Mouse (Mus musculus): ENCODE measurements at regions not wholly inside any gene's neighbourhood (a gene's known extent, or its start where the extent isn't known, plus 50 kb on each side); places are given as distances from the start of the nearest gene placed in this dataset.

DNA sequence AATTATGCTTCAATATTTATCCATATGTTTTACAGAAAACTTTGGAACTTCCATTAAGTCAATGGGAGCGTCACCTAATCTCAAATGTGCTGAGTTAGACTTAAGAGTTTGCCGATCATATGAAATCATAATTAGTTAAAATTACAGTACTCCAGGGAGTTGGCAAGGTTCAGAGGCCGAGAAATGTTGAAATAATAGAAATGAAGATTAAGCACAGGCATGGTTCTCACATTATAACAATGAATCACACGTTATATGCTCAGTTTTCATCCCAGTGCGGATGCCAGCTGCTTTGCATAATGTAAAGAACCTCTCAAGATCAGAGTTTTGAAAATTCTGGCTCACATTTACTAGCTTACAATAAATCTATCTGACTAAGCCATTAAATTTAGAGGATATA, 612.7 kb upstream of the N6amt1 start:
- H3K9ac ChIP-seq, result no peak overlapping the region
- no peaks in the 10 kb centered on the region for H3K4me1 ChIP-seq
- ATAC-seq (replicated peaks; ENCODE audit: low FRiP score), result no peak
- 61% methylated on average over 5 of the region's 5 CpGs for WGBS
- H3K36me3 ChIP-seq, result no peaks in the 10 kb centered on the region
- no peak overlapping the region for H3K4me2 ChIP-seq
- no peak overlapping the region for H3K4me3 ChIP-seq (replicated peaks)
- no peak overlapping the region for H3K27ac ChIP-seq
- H3K9me3 ChIP-seq (replicated peaks), result no peaks in the 10 kb centered on the region
- no peaks in the 10 kb centered on the region for H3K27me3 ChIP-seq

DNA sequence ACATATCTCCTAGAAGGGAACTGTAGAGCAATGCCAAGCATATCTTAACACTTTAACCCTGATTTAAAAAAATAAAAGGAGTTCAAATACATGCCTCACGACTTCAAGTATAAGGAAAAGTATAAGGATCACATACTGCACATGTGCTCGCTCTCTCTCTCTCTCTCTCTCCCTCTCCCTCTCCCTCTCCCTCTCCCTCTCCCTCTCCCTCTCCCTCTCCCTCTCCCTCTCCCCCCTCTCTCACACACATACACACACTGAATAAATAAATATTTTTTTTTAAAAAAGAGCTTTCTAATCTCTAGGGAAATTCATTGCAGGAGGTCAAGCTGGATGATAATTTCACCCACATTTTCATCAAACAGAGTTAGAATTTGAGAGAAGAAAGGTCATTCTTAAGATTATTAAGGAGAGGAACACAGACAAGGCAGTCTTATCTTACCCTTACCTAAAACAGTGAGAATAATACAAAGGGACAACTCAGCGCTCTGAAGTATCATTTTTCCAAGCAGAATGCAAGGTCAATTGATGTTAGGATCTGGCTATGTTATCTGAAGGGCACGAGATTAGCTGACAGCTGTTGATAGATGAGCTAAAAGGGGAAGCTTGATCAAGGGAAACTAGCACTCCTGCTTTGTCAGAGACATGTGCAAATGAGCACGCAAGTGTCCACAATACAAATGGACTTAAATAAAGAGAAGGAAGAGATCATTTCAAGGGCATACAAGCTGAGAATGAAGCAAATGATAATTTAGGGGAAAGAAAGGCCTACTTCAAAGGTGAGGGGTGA, 634.8 kb upstream of the N6amt1 start:
- Histone ChIP-seq H3K4me2 (no peak overlapping the region), H3K4me3 (replicated peaks) (no peak overlapping the region), H3K9ac (no peak overlapping the region), H3K27ac (no peak overlapping the region), H3K4me1 (no peaks in the 10 kb centered on the region), H3K36me3 (no peaks in the 10 kb centered on the region), H3K9me3 (replicated peaks) (no peaks in the 10 kb centered on the region), H3K27me3 (no peaks in the 10 kb centered on the region)
- ATAC-seq (replicated peaks; ENCODE audit: low FRiP score), result no peak
- 48% methylated on average over 5 of the region's 5 CpGs for WGBS

DNA sequence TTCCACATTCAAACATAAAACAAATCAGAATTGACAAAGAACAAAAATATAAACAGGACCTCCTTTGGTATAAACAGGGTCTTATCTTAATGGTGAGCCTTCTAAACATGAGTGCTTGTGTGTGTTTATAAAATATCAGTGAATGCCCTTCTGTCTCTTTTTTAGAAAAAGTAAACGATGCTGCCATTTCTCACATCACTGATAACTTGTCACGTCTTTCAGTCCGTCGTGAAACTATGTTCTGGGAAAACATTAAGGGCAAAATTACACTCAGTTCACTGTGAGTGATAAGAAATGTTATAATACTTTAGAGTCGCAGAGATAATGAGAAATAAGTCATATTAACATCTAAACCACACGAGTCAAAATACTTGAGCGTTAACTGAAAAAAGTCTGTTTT, 635.6 kb upstream of the N6amt1 start:
- no peak for ATAC-seq (replicated peaks; ENCODE audit: low FRiP score)
- WGBS, result 74% methylated on average over 7 of the region's 7 CpGs
- Histone ChIP-seq H3K9ac (no peak overlapping the region), H3K4me3 (replicated peaks) (no peak overlapping the region), H3K4me2 (no peak overlapping the region), H3K36me3 (no peaks in the 10 kb centered on the region), H3K9me3 (replicated peaks) (no peaks in the 10 kb centered on the region), H3K27ac (no peak overlapping the region), H3K4me1 (no peaks in the 10 kb centered on the region), H3K27me3 (no peaks in the 10 kb centered on the region)

DNA sequence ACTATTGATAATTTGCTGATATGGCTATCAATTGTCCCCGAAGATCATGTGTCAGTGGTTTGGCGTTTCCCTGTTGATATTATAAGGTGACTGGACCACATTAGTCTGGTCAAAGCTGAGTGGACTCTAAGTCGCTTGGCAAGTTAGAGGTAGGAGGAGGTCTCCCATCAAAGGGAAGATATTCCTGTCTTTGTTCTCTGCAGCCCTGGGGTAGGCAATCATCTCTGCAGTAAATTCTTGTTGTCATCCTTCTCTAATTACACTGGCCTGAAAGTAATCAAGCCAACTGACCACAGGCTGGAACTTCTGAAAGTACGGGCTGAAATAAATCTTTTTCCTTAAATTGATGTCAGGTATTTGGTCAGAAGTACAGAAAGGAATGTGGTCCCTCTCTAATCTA, 652.3 kb upstream of the N6amt1 start:
- Histone ChIP-seq H3K27ac (0 out of 2 replicates have a peak overlapping the region, but pooled peaks have one; percentile 27), H3K4me3 (replicated peaks) (no peak overlapping the region), H3K4me1 (peaks cover 6% of the 10 kb centered on the region; the same call in 1 of the 2 replicates), H3K27me3 (no peaks in the 10 kb centered on the region), H3K9me3 (replicated peaks) (no peaks in the 10 kb centered on the region), H3K36me3 (no peaks in the 10 kb centered on the region), H3K9ac (no peak overlapping the region), H3K4me2 (no peak overlapping the region)
- WGBS, result 38% methylated on average over 4 of the region's 4 CpGs
- peak; percentile 87 for ATAC-seq (replicated peaks; ENCODE audit: low FRiP score)

DNA sequence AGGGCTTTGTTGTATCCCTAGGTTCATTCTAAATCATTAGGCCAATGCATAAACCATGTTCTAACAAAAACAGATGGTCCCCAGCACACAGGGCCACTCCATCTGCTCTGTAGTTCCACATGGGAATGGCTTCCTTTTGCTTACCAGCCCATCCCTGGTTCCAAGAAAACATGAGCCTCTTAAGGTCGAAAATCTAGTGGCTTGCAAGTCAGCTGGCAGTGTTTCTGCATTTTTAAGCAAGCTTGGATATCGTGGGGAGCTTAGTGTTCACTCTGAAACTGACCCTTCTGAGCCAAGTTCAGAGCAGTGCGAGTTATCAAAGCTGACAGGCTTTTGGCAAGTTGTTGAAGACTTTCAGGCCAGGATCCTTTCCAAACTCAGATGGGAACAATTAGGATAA, 659.5 kb upstream of the N6amt1 start:
- peak; percentile 79 for ATAC-seq (replicated peaks; ENCODE audit: low FRiP score)
- Histone ChIP-seq H3K27ac (peak overlapping the region; percentile 68), H3K36me3 (no peaks in the 10 kb centered on the region), H3K4me3 (replicated peaks) (no peak overlapping the region), H3K9me3 (replicated peaks) (no peaks in the 10 kb centered on the region), H3K27me3 (no peaks in the 10 kb centered on the region), H3K4me1 (no peaks in the 10 kb centered on the region), H3K4me2 (no peak overlapping the region), H3K9ac (no peak overlapping the region)
- 44% methylated on average over 3 of the region's 3 CpGs for WGBS

DNA sequence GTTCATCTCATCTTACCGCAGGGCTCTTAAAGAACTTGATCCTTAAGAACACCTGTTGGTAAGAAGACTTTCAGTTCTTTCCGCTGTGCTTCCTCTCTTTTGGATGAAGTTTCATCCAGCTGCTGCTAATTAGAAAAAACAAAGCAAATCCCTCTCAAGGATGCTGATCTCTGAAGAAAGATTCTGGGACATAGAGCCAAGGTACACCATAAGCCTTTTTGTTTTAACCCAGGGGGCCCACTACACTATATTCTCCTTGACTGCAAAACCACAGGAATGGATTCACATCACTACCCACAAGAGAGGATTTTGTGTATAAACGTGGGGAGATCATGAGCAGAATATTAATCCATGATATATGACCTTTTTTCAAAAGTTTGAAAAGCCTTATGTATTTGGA, 694.8 kb upstream of the N6amt1 start:
- Histone ChIP-seq H3K27me3 (no peaks in the 10 kb centered on the region), H3K4me3 (replicated peaks) (no peak overlapping the region), H3K36me3 (no peaks in the 10 kb centered on the region), H3K4me1 (no peaks in the 10 kb centered on the region), H3K9ac (no peak overlapping the region), H3K4me2 (no peak overlapping the region), H3K9me3 (replicated peaks) (0 out of 2 replicates have a peak, but pooled peaks cover 3% of the 10 kb centered on the region), H3K27ac (no peak overlapping the region)
- 39% methylated on average over 3 of the region's 3 CpGs for WGBS
- ATAC-seq (replicated peaks; ENCODE audit: low FRiP score), result no peak; the same call in 1 of the 2 replicates

DNA sequence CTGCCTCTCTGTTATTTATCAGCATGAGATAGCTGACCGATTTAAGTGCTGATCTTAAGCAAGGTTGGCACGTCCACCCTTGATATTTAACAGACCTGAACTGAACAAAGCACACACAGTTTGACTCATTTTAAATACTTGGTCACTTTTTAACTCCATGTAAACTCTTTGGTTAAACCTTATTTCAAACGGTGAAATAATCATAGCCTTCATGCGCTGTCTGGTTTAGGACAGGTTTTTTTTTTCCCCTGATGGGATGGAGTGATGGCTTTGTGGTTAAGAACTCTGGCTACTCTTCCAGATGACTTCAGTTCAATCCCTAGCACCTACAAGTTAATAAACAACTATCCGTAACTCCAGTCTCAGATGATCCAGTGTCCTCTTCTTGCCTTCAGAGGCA, 706.7 kb upstream of the N6amt1 start:
- peak; percentile 85 for ATAC-seq (replicated peaks; ENCODE audit: low FRiP score)
- 71% methylated on average over 5 of the region's 5 CpGs for WGBS
- H3K27ac ChIP-seq, result peak overlapping the region; percentile 80; the same call in 1 of the 2 replicates
- no peak overlapping the region for H3K4me3 ChIP-seq (replicated peaks)
- no peak overlapping the region for H3K9ac ChIP-seq
- no peaks in the 10 kb centered on the region for H3K36me3 ChIP-seq
- H3K4me1 ChIP-seq, result peaks cover 3% of the 10 kb centered on the region; the same call in 1 of the 2 replicates
- no peak overlapping the region for H3K4me2 ChIP-seq
- H3K27me3 ChIP-seq, result no peaks in the 10 kb centered on the region
- no peaks in the 10 kb centered on the region for H3K9me3 ChIP-seq (replicated peaks)

DNA sequence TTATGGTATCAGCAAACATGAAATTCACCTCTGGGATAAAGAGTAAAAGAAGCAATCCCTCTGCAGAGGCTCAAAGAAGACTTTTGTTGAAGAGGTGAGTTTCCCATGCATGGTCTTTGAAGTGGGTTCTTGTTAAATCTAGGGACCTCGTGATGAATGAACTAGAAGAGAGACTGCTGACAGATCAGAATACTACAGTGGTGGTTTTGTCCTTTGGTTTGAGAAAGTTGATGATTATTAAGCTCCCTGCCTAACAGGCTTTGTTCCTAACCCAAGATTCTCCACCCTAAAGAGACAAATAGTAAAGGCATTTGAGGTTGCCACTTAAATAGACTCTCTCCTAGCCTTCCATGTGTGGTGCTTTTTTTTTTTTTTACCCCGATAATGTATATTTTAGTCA, 707.2 kb upstream of the N6amt1 start:
- no peak overlapping the region for H3K9ac ChIP-seq
- no peaks in the 10 kb centered on the region for H3K36me3 ChIP-seq
- H3K4me1 ChIP-seq, result peaks cover 3% of the 10 kb centered on the region; the same call in 1 of the 2 replicates
- H3K9me3 ChIP-seq (replicated peaks), result no peaks in the 10 kb centered on the region
- 61% methylated on average over 2 of the region's 2 CpGs for WGBS
- no peaks in the 10 kb centered on the region for H3K27me3 ChIP-seq
- no peak overlapping the region for H3K4me2 ChIP-seq
- H3K27ac ChIP-seq, result peak overlapping the region; percentile 80
- ATAC-seq (replicated peaks; ENCODE audit: low FRiP score), result peak; percentile 44; the same call in 1 of the 2 replicates
- no peak overlapping the region for H3K4me3 ChIP-seq (replicated peaks)

DNA sequence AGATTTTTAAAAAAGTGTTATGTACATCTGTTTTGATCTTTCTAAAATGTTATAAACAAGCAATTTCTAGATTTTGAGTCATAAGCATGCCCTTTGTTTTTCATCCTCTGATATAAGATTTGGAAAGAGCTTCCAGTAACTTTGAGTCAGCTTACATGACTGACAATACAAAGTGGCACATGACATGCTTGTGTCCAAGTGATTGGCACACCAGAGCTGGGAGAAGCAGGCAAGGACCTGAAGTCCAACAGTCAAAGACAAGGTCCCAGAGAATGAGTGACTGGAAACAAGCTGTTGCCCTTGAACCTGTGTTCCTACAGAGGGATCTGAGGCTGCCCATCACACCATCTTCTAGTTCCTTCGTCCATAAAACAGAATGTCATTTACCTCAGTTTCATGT, 708.5 kb upstream of the N6amt1 start:
- H3K4me3 ChIP-seq (replicated peaks), result no peak overlapping the region
- H3K4me1 ChIP-seq, result peaks cover 3% of the 10 kb centered on the region; the same call in 1 of the 2 replicates
- H3K27ac ChIP-seq, result peak overlapping the region; percentile 69
- H3K4me2 ChIP-seq, result no peak overlapping the region
- no peaks in the 10 kb centered on the region for H3K9me3 ChIP-seq (replicated peaks)
- WGBS, result 81% methylated on average over 1 of the region's 1 CpGs
- no peaks in the 10 kb centered on the region for H3K27me3 ChIP-seq
- no peak overlapping the region for H3K9ac ChIP-seq
- no peak for ATAC-seq (replicated peaks; ENCODE audit: low FRiP score)
- no peaks in the 10 kb centered on the region for H3K36me3 ChIP-seq

DNA sequence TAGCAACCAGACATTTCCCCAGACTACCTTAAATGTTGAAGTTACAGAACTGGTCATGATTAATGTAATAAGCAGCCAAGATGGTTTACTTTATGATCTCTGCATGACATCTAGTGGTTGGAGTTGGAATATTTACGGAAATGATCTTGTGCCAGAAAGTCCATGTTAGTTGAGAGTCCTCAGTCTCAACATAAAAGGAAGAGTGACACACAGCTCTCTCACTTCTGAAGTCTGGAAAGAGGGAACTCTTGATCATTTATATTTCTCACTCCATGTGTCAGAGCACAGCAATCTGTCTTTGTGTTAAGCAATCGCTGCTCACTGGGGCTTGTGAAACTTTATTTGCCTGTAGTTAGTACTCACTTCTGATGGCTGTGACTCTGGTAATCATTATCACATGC, 709.1 kb upstream of the N6amt1 start:
- peak overlapping the region; percentile 69 for H3K27ac ChIP-seq
- peak; percentile 63 for ATAC-seq (replicated peaks; ENCODE audit: low FRiP score)
- no peak overlapping the region for H3K4me3 ChIP-seq (replicated peaks)
- no peaks in the 10 kb centered on the region for H3K36me3 ChIP-seq
- H3K9me3 ChIP-seq (replicated peaks), result no peaks in the 10 kb centered on the region
- WGBS, result 32% methylated on average over 2 of the region's 2 CpGs
- no peak overlapping the region for H3K9ac ChIP-seq
- peaks cover 3% of the 10 kb centered on the region; the same call in 1 of the 2 replicates for H3K4me1 ChIP-seq
- H3K27me3 ChIP-seq, result no peaks in the 10 kb centered on the region
- H3K4me2 ChIP-seq, result no peak overlapping the region

DNA sequence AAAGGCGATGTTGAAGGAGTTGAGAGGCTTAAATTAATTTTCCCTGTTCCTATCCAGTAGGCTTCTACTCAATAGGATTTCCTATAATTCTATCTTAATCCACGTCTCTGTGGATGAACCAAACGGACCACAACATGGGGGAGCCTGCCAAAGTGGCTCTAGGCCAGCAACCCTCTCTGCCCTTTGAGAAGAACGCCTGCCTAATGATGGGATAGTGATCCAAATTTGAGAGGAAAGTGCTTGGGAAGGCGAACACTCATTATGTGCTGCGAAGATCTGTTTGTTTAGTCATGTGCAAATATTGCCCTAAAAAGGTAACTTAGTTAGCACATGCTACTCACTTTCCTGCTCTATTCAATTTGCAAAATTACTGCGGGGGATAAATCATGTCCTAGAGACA, 702.5 kb upstream of the Adamts5 start:
- no peak overlapping the region for H3K4me3 ChIP-seq (replicated peaks)

DNA sequence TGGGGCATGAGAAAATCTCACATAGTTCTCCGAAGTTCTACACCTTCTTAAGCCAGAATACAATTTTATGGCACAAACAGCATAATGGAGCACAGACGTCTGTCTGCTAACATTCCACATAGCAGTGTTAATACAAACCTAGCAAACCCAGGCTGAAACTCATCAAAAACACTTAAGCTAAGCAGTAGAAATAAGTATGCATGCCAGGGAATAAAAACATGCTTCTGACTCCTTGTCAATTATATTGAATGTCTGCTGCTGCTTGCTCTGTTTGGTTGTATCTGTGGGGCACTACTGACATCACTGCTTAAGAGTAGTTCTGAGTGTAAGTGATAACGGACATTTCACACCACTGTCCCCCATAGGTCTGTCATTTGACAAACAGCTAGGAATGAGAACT, 693.4 kb upstream of the Adamts5 start:
- Histone ChIP-seq H3K4me2 (no peak overlapping the region), H3K9me3 (replicated peaks) (no peaks in the 10 kb centered on the region), H3K27me3 (no peaks in the 10 kb centered on the region), H3K4me3 (replicated peaks) (no peak overlapping the region), H3K36me3 (no peaks in the 10 kb centered on the region), H3K27ac (no peak overlapping the region), H3K4me1 (no peaks in the 10 kb centered on the region), H3K9ac (no peak overlapping the region)
- WGBS, result 69% methylated on average over 3 of the region's 3 CpGs
- ATAC-seq (replicated peaks; ENCODE audit: low FRiP score), result no peak

More for the DNA sequence above, 702.5 kb upstream of the Adamts5 start:
- H3K27ac ChIP-seq, result no peak overlapping the region
- 83% methylated on average over 7 of the region's 7 CpGs for WGBS
- no peaks in the 10 kb centered on the region for H3K9me3 ChIP-seq (replicated peaks)
- H3K4me1 ChIP-seq, result no peaks in the 10 kb centered on the region
- H3K9ac ChIP-seq, result no peak overlapping the region
- no peak for ATAC-seq (replicated peaks; ENCODE audit: low FRiP score)
- H3K4me2 ChIP-seq, result no peak overlapping the region
- no peaks in the 10 kb centered on the region for H3K36me3 ChIP-seq
- H3K27me3 ChIP-seq, result no peaks in the 10 kb centered on the region

DNA sequence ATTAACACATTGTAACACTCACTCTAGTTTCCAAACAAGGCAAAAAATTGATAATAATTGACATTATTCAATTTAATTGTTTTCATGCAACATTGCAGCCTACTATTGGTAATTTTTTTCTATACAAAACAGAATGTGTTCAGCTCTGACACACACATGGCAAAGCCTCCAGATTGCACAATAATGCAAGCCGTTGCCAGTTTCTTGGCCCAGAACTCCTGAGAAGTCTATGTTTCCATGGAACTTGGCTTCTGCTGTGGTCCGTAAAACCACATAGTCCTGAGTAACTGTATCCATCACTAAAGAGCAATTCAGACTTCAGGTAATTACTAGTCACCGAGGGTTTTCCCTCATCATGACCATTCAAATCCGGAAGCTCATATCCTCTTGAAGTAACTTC, 684.4 kb upstream of the Adamts5 start:
- Histone ChIP-seq H3K4me1 (no peaks in the 10 kb centered on the region), H3K36me3 (no peaks in the 10 kb centered on the region), H3K9ac (no peak overlapping the region), H3K9me3 (replicated peaks) (no peaks in the 10 kb centered on the region), H3K27me3 (no peaks in the 10 kb centered on the region), H3K27ac (no peak overlapping the region), H3K4me3 (replicated peaks) (no peak overlapping the region), H3K4me2 (no peak overlapping the region)
- WGBS, result 86% methylated on average over 4 of the region's 4 CpGs
- ATAC-seq (replicated peaks; ENCODE audit: low FRiP score), result no peak

Measured in kidney, embryonic 15.5 days (tissue).